Mouse (Mus musculus) MEL (cell line): Measurements from ENCODE around the gene Synj1.

ENCODE experiments used
- CTCF ChIP-seq, 3 experiments: IDR thresholded peaks in 2 of 3; conservative IDR thresholded peaks in 1 of 3; 2 replicates each; pipeline ENCODE4 v1.5.1; 2011 to 2012; ENCODE audit warnings: low read length in 3 of 3, low read depth in 2 of 3, mild to moderate bottlenecking in 2 of 3, improper control_type of control experiment in 1 of 3, inconsistent platforms in 1 of 3, mixed read lengths in 1 of 3, moderate library complexity in 1 of 3; ENCODE audit not compliant: control insufficient read depth in 1 of 3, insufficient read depth in 1 of 3, poor library complexity in 1 of 3, severe bottlenecking in 1 of 3
- GABPA ChIP-seq: IDR thresholded peaks from 2 replicates; pipeline ENCODE4 v1.6.1; 2012; ENCODE audit warnings: low read depth, mild to moderate bottlenecking, inconsistent platforms, low read length, improper control_type of control experiment, moderate library complexity
- RAD21 ChIP-seq: IDR thresholded peaks from 2 replicates; pipeline ENCODE4 v1.6.1; 2011; ENCODE audit warnings: mild to moderate bottlenecking, low read depth, low read length, improper control_type of control experiment
- USF1 ChIP-seq: IDR thresholded peaks from 2 replicates; pipeline ENCODE4 v1.6.1; 2014; ENCODE audit warnings: low read depth, mild to moderate bottlenecking, inconsistent platforms, low read length, improper control_type of control experiment, moderate library complexity

GRCm38 (mm10) chr16:90934193-90934686 lies 76.9 kb downstream of the Synj1 start:
- TF ChIP-seq CTCF (IDR thresholded peaks at IDR 0.05 in 2 of 3, conservative IDR thresholded peaks at IDR 0.05 in 1 of 3; ENCODE audit: control insufficient read depth in 1 of 3, insufficient read depth in 1 of 3, low read depth in 2 of 3, low read length in 3 of 3, poor library complexity in 1 of 3, severe bottlenecking in 1 of 3), result no peak
- TF ChIP-seq USF1, result no peak
- TF ChIP-seq RAD21, result no peak
- no peak for TF ChIP-seq GABPA
